Mouse (Mus musculus): ENCODE data around the gene Runx3. TPM values are rescaled to one million over a fixed set of nuclear protein-coding genes. Genes with fewer than 3 reads are reported as not detected.

Gene Runx3
- polyA plus RNA-seq, 1 experiment from 2014 or later = not detected

DNA sequence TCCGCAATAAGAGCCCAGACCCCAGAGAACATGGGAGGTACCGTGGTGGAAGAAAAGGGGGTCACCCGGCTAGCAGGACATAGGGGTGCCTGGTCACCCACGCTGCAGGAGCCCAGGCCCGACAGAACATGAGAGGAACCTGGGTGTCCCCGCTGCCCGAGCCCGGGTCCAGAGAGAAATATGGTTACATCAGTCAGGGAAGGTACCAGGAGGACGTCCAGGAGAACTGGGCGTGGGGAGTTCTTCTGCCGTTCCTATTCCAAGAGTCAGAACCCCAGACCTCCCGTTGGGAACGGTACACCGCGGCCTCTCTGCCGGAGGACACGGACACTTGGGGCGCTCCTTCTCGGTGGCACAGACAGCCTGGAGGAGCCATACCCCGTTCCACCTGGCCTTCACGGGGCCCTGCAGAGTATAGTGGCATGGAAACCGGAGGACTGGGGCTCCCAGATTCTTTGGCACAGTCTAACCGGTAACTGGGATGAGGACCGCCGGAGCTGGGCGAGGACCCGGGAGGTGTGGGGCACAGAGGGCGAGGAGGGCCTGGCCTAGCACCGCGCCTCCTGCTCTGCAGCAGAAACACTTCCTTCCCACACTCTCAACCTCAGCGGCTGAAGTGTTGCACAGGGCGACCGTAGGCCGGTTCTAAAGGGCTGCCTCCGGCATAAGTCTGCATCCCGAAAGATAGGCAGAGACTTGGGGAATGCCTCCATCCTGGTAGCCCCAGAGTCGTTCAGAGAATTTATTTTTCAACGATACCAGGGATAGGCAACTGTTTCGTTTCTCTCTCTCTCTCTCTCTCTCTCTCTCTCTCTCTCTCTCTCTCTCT lies 33.0 kb downstream of the Runx3 start:
- WGBS = 1% methylated on average over 39 of the region's 39 CpGs
- H3K27me3 ChIP-seq (ENCODE audit: insufficient read depth, low read length) = peaks cover 100% of the 10 kb centered on the region
- H3K9ac ChIP-seq (replicated peaks; ENCODE audit: low read length) = no peak overlapping the region
- H3K4me2 ChIP-seq (replicated peaks; ENCODE audit: low read depth, low read length) = no peak overlapping the region
- no peak overlapping the region for H3K27ac ChIP-seq (ENCODE audit: low read length)
- no peaks in the 10 kb centered on the region for H3K9me3 ChIP-seq (ENCODE audit: low read length)
- H3K4me1 ChIP-seq (ENCODE audit: insufficient read depth, low read length) = peaks cover 15% of the 10 kb centered on the region
- no peaks in the 10 kb centered on the region for H3K36me3 ChIP-seq (ENCODE audit: insufficient read depth, low read length)
- ATAC-seq (ENCODE audit: low FRiP score, low TSS enrichment) = 0 out of 2 replicates have a peak, but pooled peaks have one; percentile 27
- peak overlapping the region; percentile 45 for H3K4me3 ChIP-seq (ENCODE audit: low read length)

DNA sequence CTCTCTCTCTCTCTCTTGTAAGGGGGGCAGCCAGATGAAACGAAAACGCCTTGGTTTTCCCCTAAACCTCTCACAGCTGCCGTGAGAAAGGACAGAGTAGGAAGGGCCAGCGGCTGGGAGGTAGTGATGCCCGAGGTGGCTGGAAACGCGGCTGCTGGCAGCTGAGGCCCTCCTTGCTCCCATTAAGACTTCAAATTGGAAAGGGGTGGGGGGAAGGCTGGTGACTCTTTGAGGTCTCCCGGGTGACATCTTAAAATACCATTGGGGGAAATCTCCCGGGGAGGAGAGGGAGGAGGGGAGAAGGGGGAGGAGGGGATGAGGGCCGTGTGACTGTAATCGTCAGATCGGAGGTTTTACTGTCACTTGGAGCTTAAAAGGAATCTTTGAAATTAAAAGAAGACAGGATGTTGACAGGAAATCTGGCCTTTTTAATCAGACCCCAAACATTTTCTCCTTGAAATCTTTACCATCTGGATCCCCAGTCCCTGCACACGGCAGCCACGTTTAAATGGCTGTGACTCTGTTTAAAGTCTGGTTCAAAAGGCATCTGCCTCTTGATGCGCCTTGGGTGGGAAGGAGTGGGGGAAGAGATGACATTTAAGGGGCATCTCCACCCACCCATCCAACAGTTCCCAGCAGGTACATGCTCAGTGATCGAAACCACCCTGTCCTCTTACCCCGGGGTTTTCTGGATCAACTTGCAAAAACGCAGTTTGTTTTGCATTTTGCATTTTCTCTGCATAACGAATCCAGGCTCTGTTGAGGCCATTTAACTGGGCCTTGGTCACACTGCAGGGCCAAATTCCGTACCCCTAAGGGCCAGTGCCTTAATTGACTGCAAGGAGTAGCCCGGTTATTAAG lies 33.9 kb downstream of the Runx3 start:
- Histone ChIP-seq H3K27ac (ENCODE audit: low read length) (no peak overlapping the region), H3K4me3 (ENCODE audit: low read length) (no peak overlapping the region), H3K4me1 (ENCODE audit: insufficient read depth, low read length) (peaks cover 16% of the 10 kb centered on the region), H3K9ac (replicated peaks; ENCODE audit: low read length) (no peak overlapping the region), H3K4me2 (replicated peaks; ENCODE audit: low read depth, low read length) (no peak overlapping the region), H3K27me3 (ENCODE audit: insufficient read depth, low read length) (peaks cover 100% of the 10 kb centered on the region), H3K9me3 (ENCODE audit: low read length) (no peaks in the 10 kb centered on the region), H3K36me3 (ENCODE audit: insufficient read depth, low read length) (no peaks in the 10 kb centered on the region)
- no peak for ATAC-seq (ENCODE audit: low FRiP score, low TSS enrichment)
- WGBS = 2% methylated on average over 21 of the region's 21 CpGs

DNA sequence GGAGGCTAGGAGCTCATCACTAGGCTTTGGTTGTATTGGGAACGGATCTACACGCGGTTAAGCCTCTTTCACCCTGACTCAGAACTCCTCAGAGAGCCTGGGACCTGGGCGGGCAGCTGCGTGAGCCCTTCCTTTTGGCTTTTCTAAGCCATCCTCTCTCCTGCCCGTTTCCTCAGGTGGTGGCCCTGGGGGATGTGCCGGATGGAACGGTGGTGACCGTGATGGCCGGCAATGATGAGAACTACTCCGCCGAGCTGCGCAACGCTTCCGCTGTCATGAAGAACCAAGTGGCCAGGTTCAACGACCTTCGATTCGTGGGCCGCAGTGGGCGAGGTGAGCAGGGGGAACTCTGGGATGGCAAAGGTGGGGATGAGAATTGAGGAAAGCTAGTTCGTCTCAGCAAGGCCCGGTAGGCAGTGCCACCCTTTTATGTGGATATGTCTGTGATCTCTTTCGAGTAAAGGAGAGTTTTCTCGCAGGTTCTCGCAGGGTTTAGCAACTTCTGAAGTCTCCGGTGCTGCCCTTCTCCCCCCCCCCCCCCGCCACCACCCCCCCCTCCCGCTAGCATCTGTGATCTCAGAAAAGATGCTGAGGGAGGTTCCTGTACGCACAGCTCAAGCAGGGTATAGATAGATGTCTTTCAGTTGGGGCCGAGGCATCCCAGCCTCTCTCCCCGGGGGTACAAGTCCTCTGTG lies 34.8 kb downstream of the Runx3 start:
- Histone ChIP-seq H3K4me1 (ENCODE audit: insufficient read depth, low read length) (peaks cover 16% of the 10 kb centered on the region), H3K9me3 (ENCODE audit: low read length) (no peaks in the 10 kb centered on the region), H3K27ac (ENCODE audit: low read length) (no peak overlapping the region), H3K36me3 (ENCODE audit: insufficient read depth, low read length) (no peaks in the 10 kb centered on the region), H3K27me3 (ENCODE audit: insufficient read depth, low read length) (peaks cover 100% of the 10 kb centered on the region), H3K4me3 (ENCODE audit: low read length) (no peak overlapping the region), H3K9ac (replicated peaks; ENCODE audit: low read length) (no peak overlapping the region), H3K4me2 (replicated peaks; ENCODE audit: low read depth, low read length) (no peak overlapping the region)
- 1% methylated on average over 29 of the region's 31 CpGs for WGBS
- ATAC-seq (ENCODE audit: low FRiP score, low TSS enrichment) = no peak

DNA sequence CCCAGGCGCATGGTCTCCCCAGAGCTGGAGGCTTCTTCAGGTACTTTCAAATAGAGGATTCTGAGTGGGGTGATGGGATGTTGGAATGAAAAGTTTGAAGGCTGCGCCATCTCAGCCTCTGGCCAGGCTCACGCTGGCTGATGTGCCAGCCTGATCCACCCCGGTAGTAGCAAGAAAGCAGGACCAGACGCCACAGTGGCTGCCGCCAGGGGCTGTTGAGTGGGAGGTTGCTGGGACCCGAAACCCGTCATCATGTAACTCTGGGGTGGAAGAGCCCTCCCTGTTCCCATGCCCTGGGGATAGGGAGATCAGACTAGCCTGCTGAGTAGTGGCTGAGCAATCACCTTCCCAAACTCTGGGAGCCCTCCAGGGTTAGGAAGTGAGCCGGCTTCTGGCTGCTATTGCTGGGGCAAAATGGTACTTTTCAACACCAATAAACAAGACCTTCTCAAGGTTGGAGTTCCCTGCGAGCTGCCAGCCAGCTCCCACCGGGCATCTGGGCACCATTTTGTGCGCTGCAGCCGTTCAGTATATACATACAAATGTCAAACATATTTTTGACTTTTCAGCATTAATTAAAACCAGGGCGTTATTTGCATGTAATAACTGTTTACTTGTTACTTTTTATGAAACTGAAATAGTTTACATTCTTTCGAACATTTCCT lies 35.5 kb downstream of the Runx3 start:
- no peak for ATAC-seq (ENCODE audit: low FRiP score, low TSS enrichment)
- H3K9ac ChIP-seq (replicated peaks; ENCODE audit: low read length) = no peak overlapping the region
- peaks cover 98% of the 10 kb centered on the region for H3K27me3 ChIP-seq (ENCODE audit: insufficient read depth, low read length)
- H3K4me1 ChIP-seq (ENCODE audit: insufficient read depth, low read length) = peaks cover 16% of the 10 kb centered on the region
- H3K4me3 ChIP-seq (ENCODE audit: low read length) = no peak overlapping the region
- no peak overlapping the region for H3K27ac ChIP-seq (ENCODE audit: low read length)
- H3K9me3 ChIP-seq (ENCODE audit: low read length) = no peaks in the 10 kb centered on the region
- 9% methylated on average over 15 of the region's 15 CpGs for WGBS
- no peak overlapping the region for H3K4me2 ChIP-seq (replicated peaks; ENCODE audit: low read depth, low read length)
- H3K36me3 ChIP-seq (ENCODE audit: insufficient read depth, low read length) = no peaks in the 10 kb centered on the region

DNA sequence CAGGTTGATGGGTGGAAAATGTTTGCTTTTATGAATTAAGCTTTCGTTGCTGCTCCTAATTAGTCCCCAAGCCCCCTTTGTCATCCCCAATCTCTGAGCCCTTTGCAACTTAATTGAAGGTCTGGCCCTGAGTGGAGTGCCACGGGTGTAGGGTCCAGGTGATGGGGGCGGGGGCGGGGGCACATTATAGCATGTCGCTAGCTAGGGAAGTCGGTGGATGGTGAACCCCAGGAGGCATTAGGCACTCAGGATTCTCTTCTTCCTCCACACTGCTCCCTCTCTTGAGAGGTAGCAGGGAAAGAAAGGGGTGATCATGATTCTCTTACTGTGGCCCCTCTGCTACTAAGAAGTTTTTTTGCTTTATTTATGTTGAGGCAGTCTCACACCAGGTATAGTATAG lies 36.1 kb downstream of the Runx3 start:
- Histone ChIP-seq H3K9me3 (ENCODE audit: low read length) (no peaks in the 10 kb centered on the region), H3K4me2 (replicated peaks; ENCODE audit: low read depth, low read length) (no peak overlapping the region), H3K27me3 (ENCODE audit: insufficient read depth, low read length) (peaks cover 93% of the 10 kb centered on the region), H3K4me3 (ENCODE audit: low read length) (no peak overlapping the region), H3K4me1 (ENCODE audit: insufficient read depth, low read length) (peaks cover 16% of the 10 kb centered on the region), H3K27ac (ENCODE audit: low read length) (no peak overlapping the region), H3K9ac (replicated peaks; ENCODE audit: low read length) (no peak overlapping the region), H3K36me3 (ENCODE audit: insufficient read depth, low read length) (no peaks in the 10 kb centered on the region)
- ATAC-seq (ENCODE audit: low FRiP score, low TSS enrichment) = no peak
- WGBS = 7% methylated on average over 6 of the region's 6 CpGs

DNA sequence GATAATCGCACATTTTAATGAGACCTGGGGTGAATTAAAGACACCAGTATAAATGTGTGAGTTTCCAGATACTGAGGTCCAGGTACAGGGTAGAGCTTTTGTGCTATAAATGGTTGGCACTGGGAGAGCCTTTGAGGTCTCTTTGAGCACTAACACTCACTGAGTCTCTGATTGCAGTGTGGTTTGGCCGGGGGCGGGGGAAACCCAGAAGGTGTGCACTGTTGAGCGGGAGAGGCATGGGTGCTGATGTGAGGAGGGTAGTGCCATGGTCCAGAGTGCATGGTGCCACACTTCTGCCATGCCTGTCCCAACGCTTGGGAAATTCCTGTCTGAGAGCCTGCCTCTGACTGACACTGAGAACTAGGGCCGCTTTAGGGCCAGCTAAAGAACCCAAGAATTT lies 36.9 kb downstream of the Runx3 start:
- no peak overlapping the region for H3K27ac ChIP-seq (ENCODE audit: low read length)
- WGBS = 5% methylated on average over 6 of the region's 6 CpGs
- no peak overlapping the region for H3K4me3 ChIP-seq (ENCODE audit: low read length)
- no peak overlapping the region for H3K9ac ChIP-seq (replicated peaks; ENCODE audit: low read length)
- H3K4me1 ChIP-seq (ENCODE audit: insufficient read depth, low read length) = peaks cover 11% of the 10 kb centered on the region
- H3K4me2 ChIP-seq (replicated peaks; ENCODE audit: low read depth, low read length) = no peak overlapping the region
- no peaks in the 10 kb centered on the region for H3K9me3 ChIP-seq (ENCODE audit: low read length)
- no peak for ATAC-seq (ENCODE audit: low FRiP score, low TSS enrichment)
- H3K36me3 ChIP-seq (ENCODE audit: insufficient read depth, low read length) = no peaks in the 10 kb centered on the region
- H3K27me3 ChIP-seq (ENCODE audit: insufficient read depth, low read length) = peaks cover 85% of the 10 kb centered on the region

DNA sequence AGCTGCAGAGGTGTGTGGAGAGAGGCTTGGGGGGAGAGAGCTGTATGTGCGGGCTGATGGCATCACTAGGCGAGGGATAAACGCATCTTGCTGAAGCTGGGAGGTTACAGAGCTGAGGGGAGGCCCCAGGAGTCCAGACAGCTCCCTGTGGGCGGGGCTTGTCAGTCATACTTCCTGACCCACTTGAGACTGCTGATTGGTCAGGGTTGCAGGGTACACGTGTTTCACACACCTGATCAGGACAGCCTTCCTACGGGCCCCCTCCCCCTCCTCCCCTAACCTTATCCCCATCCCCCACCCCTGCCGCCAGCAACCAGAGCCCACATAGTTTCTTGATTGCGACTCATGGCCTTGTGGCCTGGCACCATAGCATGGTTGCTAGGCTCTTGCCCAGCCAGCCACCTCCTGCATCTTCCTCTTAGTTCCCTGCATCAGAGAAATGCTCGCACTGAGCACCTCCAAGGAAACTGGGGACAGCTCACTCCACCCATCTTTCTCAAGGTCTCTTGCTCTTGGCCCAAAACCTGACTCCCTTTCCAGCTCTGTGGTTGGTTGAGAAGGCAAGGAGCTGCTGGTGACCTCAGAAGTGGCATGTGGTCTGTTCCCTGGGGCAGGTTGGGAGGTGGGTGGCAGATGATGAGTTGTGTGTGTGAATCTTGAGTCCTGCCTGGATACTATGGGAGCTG lies 38.4 kb downstream of the Runx3 start:
- Histone ChIP-seq H3K4me2 (replicated peaks; ENCODE audit: low read depth, low read length) (no peak overlapping the region), H3K9me3 (ENCODE audit: low read length) (no peaks in the 10 kb centered on the region), H3K4me3 (ENCODE audit: low read length) (no peak overlapping the region), H3K36me3 (ENCODE audit: insufficient read depth, low read length) (no peaks in the 10 kb centered on the region), H3K9ac (replicated peaks; ENCODE audit: low read length) (no peak overlapping the region), H3K27me3 (ENCODE audit: insufficient read depth, low read length) (peaks cover 69% of the 10 kb centered on the region), H3K4me1 (ENCODE audit: insufficient read depth, low read length) (0 out of 2 replicates have a peak, but pooled peaks cover 5% of the 10 kb centered on the region), H3K27ac (ENCODE audit: low read length) (no peak overlapping the region)
- peak; percentile 33 for ATAC-seq (ENCODE audit: low FRiP score, low TSS enrichment)
- 11% methylated on average over 9 of the region's 9 CpGs for WGBS

DNA sequence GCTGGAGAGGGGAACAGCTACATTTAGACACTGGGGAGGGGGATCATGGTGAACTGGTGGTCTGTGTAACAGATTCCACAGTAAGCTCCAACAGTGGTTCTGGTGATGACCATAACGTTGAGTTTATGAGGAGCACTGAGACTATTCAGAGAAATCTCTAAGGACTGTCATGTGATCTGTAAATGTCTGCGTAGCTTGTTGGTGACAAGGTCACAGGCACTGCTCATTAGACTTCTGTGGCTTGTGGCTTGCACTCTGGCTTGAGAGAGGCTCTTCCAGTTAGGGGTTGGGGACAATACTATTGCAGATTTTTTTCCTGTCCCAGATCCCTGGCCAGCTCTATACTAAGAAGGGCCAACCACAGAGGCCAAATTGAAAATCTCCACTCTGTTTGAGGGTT lies 39.2 kb downstream of the Runx3 start:
- 0 out of 2 replicates have a peak, but pooled peaks cover 5% of the 10 kb centered on the region for H3K4me1 ChIP-seq (ENCODE audit: insufficient read depth, low read length)
- H3K9me3 ChIP-seq (ENCODE audit: low read length) = no peaks in the 10 kb centered on the region
- no peak overlapping the region for H3K9ac ChIP-seq (replicated peaks; ENCODE audit: low read length)
- H3K27ac ChIP-seq (ENCODE audit: low read length) = no peak overlapping the region
- no peak overlapping the region for H3K4me3 ChIP-seq (ENCODE audit: low read length)
- H3K27me3 ChIP-seq (ENCODE audit: insufficient read depth, low read length) = peaks cover 61% of the 10 kb centered on the region
- ATAC-seq (ENCODE audit: low FRiP score, low TSS enrichment) = no peak
- H3K36me3 ChIP-seq (ENCODE audit: insufficient read depth, low read length) = no peaks in the 10 kb centered on the region
- H3K4me2 ChIP-seq (replicated peaks; ENCODE audit: low read depth, low read length) = no peak overlapping the region
- WGBS = 66% methylated on average over 2 of the region's 2 CpGs

DNA sequence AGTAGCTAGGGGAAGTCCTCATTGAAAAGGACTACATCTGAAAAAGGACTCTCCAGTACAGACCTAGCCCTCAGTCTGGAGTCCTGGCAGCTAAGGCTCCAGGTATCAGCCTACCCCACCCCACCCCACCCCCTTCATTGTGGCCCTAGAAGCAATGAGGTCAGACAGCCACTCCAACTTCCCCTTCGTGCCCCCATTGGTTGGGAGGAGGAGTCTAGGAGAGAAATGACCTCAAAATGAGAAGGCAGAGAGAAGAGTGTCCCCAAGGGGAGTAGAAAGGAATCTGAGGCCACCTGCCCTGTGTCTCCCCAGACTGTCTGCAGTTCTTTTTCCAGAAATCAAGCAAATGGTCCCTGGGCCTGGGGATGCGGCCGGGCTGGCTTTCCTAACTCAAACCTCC lies 39.7 kb downstream of the Runx3 start:
- Histone ChIP-seq H3K9me3 (ENCODE audit: low read length) (no peaks in the 10 kb centered on the region), H3K27me3 (ENCODE audit: insufficient read depth, low read length) (peaks cover 57% of the 10 kb centered on the region), H3K9ac (replicated peaks; ENCODE audit: low read length) (no peak overlapping the region), H3K27ac (ENCODE audit: low read length) (no peak overlapping the region), H3K4me3 (ENCODE audit: low read length) (no peak overlapping the region), H3K36me3 (ENCODE audit: insufficient read depth, low read length) (no peaks in the 10 kb centered on the region), H3K4me2 (replicated peaks; ENCODE audit: low read depth, low read length) (no peak overlapping the region), H3K4me1 (ENCODE audit: insufficient read depth, low read length) (0 out of 2 replicates have a peak, but pooled peaks cover 5% of the 10 kb centered on the region)
- ATAC-seq (ENCODE audit: low FRiP score, low TSS enrichment) = no peak
- WGBS = 72% methylated on average over 3 of the region's 3 CpGs

Measured in kidney, embryonic 16.5 days (tissue).